Mouse (Mus musculus) heart, adult 2 months (tissue): ENCODE measurements around the gene Rab29. TPM values are rescaled to one million over a fixed set of nuclear protein-coding genes. Genes with fewer than 3 reads are reported as not detected.
"Not testable (repeated sequence)": the region's sequence is repeated elsewhere in the genome, so short reads cannot be mapped to it uniquely, and the experiment has no call there.

ENCODE experiments used
- DNase-seq, 2 experiments: peaks; one replicate each; pipeline ENCODE4 v3.0.0; 2021
- H3K27ac ChIP-seq: fragments of 200-600 bp; 2 replicates; pipeline ENCODE4 v1.8.1; 2022
- H3K27me3 ChIP-seq: fragments of 200-500 bp; 2 replicates; pipeline ENCODE4 v1.6.1; 2012; ENCODE audit warnings: mild to moderate bottlenecking, low read length, inconsistent platforms, mixed read lengths; ENCODE audit not compliant: control insufficient read depth, insufficient read depth
- H3K36me3 ChIP-seq: fragments of 200-500 bp; 2 replicates; pipeline ENCODE4 v1.6.1; 2012; ENCODE audit warnings: low read length, inconsistent platforms; ENCODE audit not compliant: control insufficient read depth, insufficient read depth
- H3K4me1 ChIP-seq: fragments of 200-500 bp; 2 replicates; pipeline ENCODE4 v1.6.1; 2011; ENCODE audit warnings: low read length; ENCODE audit not compliant: control insufficient read depth, insufficient read depth
- H3K4me3 ChIP-seq: fragments of 200-600 bp; 2 replicates; pipeline ENCODE4 v1.8.1; 2022
- H3K79me2 ChIP-seq: fragments of 200-500 bp; replicated peaks from 2 replicates; pipeline ENCODE4 v1.6.1; 2012; ENCODE audit warnings: mild to moderate bottlenecking, inconsistent platforms, low read length, moderate library complexity, mixed read lengths; ENCODE audit not compliant: control insufficient read depth, insufficient read depth
- H3K9ac ChIP-seq: fragments of 200-500 bp; 2 replicates; pipeline ENCODE4 v1.6.1; 2012; ENCODE audit warnings: low read depth, mild to moderate bottlenecking, control low read depth, inconsistent platforms, low read length, mixed read lengths
- CTCF ChIP-seq: fragments of 200-600 bp; IDR thresholded peaks from 2 replicates; pipeline ENCODE4 v1.8.1; 2022; ENCODE audit warnings: antibody characterized with exemption, mild to moderate bottlenecking, moderate library complexity
- EP300 ChIP-seq: fragments of 200-500 bp; IDR thresholded peaks from 2 replicates; pipeline ENCODE4 v1.6.1; 2011; ENCODE audit warnings: low read depth, low read length, control low read depth; ENCODE audit not compliant: insufficient read depth
- POLR2A ChIP-seq: fragments of 200-500 bp; IDR thresholded peaks from 2 replicates; pipeline ENCODE4 v1.6.1; 2011; ENCODE audit warnings: mild to moderate bottlenecking, low read depth, low read length, control low read depth; ENCODE audit not compliant: insufficient read depth
- WGBS: fragments of 180-500 bp; shearing (Covaris S2); methylation state at CpG from one replicate; pipeline ENCODE4 v1.1.7; 2018; 5-methylcytosine and 5-hydroxymethylcytosine counted together
- intact Hi-C: fragments of 180-260 bp; cut with DNase I; formaldehyde crosslinking; loops from one replicate; pipeline ENCODE4 v1.15.1; 2025
- long read RNA-seq: library from polyadenylated mRNA; stranded (forward); transcript quantifications from one replicate; pipeline ENCODE4 v2.0.0, GENCODE M21; 2021
- polyA plus RNA-seq: library from polyadenylated mRNA; depleted of rRNA; stranded (reverse); fragments of >200 nt; gene quantifications from 2 replicates; pipeline ENCODE4 v1.2.3, GENCODE M21; 2012; rRNA removed
- total RNA-seq, 2 experiments: library from RNA; stranded (reverse); gene quantifications; 2 replicates each; pipeline ENCODE4 v1.2.3; 2021

Rab29 gene
- 10 to 100 TPM; 11.2 to 11.8 TPM for total RNA-seq
- polyA plus RNA-seq, result 17.4 and 28.6 TPM in 2 replicates
- long read RNA-seq, transcript Rab29-202 (5 exons, 1,202 nt), result major isoform, 7 of 11 reads
- long read RNA-seq, partial matches to known transcripts, result 0 of 11 reads
- long read RNA-seq, other reads (novel, unspliced or antisense), result 3 of 11 reads

GRCm38 (mm10) chr1:131867093-131867945 is at the start of gene Rab29:
Rab29 (plus strand) TSS chr1:131867224.
- Histone ChIP-seq H3K27me3 (no peaks in the 10 kb centered on the region), H3K36me3 (no peaks in the 10 kb centered on the region), H3K79me2 (no peaks in the 10 kb centered on the region), H3K9ac (peak within 1 kb of the TSS; percentile 86), H3K4me1 (no peaks in the 10 kb centered on the region; the same call in 1 of the 2 replicates), H3K27ac (peak within 1 kb of the TSS; percentile 93), H3K4me3 (peak within 1 kb of the TSS; percentile 82)
- peak; percentile 92 to 93 for DNase-seq
- TF ChIP-seq EP300 (peak; percentile 65; the same call in 1 of the 2 replicates), POLR2A (peak; percentile 73), CTCF (peak; percentile 97)
- intact Hi-C loops, result loop anchor here (1.0 to 5.0 kb wide), 2 partner anchors 40 to 43 kb away; partner anchors contain the start of genes Nucks1 and Slc41a1
- 1% methylated on average over 46 of the region's 46 CpGs for WGBS

GRCm38 (mm10) chr1:131820353-131820752 is 46.7 kb upstream of the Rab29 start:
- H3K36me3 ChIP-seq, intact Hi-C loops: not testable (repeated sequence)
- 69% methylated on average over 9 of the region's 9 CpGs for WGBS

DNA sequence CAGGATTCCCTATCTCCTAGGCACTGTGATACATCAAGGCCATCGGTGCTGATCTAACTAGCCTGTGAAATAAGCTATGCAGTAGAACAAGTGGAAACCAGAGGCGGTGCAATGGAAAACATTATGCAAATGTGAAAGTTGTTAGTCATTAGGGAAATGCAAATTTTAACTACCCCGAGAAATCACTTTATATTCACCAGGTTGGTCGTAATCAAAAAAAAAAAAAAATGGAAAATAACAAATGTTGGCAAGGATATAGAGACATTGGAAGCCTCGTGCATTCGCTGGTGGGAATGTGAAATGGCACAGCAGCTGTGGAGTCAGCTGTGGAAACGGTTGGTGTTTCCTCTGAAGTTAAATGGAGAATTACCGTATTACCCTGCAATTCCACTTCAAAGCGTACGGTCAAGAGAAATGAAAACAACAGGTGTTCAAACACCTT is 46.1 kb upstream of the Rab29 start:
- Histone ChIP-seq H3K27ac (no peak overlapping the region), H3K4me3 (no peak overlapping the region), H3K79me2 (no peaks in the 10 kb centered on the region), H3K27me3 (no peaks in the 10 kb centered on the region), H3K4me1 (no peaks in the 10 kb centered on the region), H3K9ac (no peak overlapping the region), H3K36me3 (no peaks in the 10 kb centered on the region)
- intact Hi-C loops, result no loop called here
- DNase-seq, result no peak
- no peak for TF ChIP-seq POLR2A
- no peak for TF ChIP-seq CTCF
- TF ChIP-seq EP300, result no peak
- 77% methylated on average over 10 of the region's 10 CpGs for WGBS

More at GRCm38 (mm10) chr1:131820353-131820752, 46.7 kb upstream of the Rab29 start:
- not testable (repeated sequence) for H3K27me3 ChIP-seq, H3K9ac ChIP-seq, H3K4me1 ChIP-seq, H3K79me2 ChIP-seq, H3K4me3 ChIP-seq, DNase-seq, H3K27ac ChIP-seq

DNA sequence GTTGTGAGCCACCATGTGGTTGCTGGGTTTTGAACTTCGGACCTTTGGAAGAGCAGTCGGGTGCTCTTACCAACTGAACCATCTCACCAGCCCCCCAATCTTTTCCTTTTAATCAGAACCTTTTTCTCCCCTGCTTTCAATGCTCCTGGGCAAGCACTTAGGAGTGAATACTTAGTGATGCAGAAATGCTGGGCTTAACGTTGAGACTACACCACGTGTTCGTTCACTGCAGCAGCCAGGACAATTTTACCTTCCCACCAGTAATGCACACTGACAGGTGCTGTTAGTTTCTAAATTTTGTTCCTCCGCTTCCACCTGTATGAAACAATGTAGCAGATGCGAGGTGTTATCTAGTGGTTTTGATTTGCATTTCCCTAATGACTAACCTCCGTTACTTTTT is 44.7 kb upstream of the Rab29 start:
- H3K4me3 ChIP-seq, result no peak overlapping the region
- no peaks in the 10 kb centered on the region for H3K79me2 ChIP-seq
- no peaks in the 10 kb centered on the region; the same call in 1 of the 2 replicates for H3K4me1 ChIP-seq
- H3K9ac ChIP-seq, result no peak overlapping the region
- no peak overlapping the region for H3K27ac ChIP-seq
- intact Hi-C loops, result no loop called here
- no peaks in the 10 kb centered on the region for H3K27me3 ChIP-seq
- TF ChIP-seq EP300 (no peak), POLR2A (no peak), CTCF (no peak)
- no peak for DNase-seq
- WGBS, result 82% methylated on average over 8 of the region's 8 CpGs
- no peaks in the 10 kb centered on the region for H3K36me3 ChIP-seq

GRCm38 (mm10) chr1:131822856-131823492 is 44.0 kb upstream of the Rab29 start:
- intact Hi-C loops, result no loop called here
- H3K9ac ChIP-seq, result no peak overlapping the region
- TF ChIP-seq CTCF (no peak), POLR2A (no peak), EP300 (no peak)
- H3K27me3 ChIP-seq, result no peaks in the 10 kb centered on the region
- no peak overlapping the region for H3K4me3 ChIP-seq
- H3K79me2 ChIP-seq, result no peaks in the 10 kb centered on the region
- WGBS, result 91% methylated on average over 1 of the region's 1 CpGs
- no peak for DNase-seq
- no peaks in the 10 kb centered on the region for H3K36me3 ChIP-seq
- no peak overlapping the region for H3K27ac ChIP-seq
- H3K4me1 ChIP-seq, result no peaks in the 10 kb centered on the region; the same call in 1 of the 2 replicates

DNA sequence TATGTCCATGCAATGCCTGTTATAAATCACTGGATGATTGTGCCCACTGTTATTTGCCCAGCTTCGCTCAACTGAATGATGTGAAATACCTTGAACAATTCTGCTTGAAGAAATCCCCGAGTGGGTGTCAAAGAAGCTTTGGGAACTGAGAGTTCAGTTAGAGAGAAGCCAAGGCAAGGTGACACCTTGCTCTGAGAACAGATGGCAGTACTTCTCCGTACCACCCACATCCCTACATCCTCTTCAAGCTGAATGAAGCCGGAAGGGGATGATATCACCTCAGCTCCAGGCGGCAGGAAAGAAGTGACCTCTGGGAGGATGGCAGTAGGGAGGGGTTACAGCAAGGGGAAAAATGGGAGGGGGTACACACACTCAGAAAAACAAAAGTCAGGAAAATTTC is 43.5 kb upstream of the Rab29 start:
- no peaks in the 10 kb centered on the region for H3K36me3 ChIP-seq
- no peak overlapping the region for H3K27ac ChIP-seq

More for the DNA sequence above, 43.5 kb upstream of the Rab29 start:
- Histone ChIP-seq H3K79me2 (no peaks in the 10 kb centered on the region), H3K9ac (no peak overlapping the region), H3K4me1 (no peaks in the 10 kb centered on the region; the same call in 1 of the 2 replicates), H3K4me3 (no peak overlapping the region), H3K27me3 (no peaks in the 10 kb centered on the region)
- TF ChIP-seq CTCF (no peak), EP300 (no peak), POLR2A (no peak)
- 45% methylated on average over 5 of the region's 5 CpGs for WGBS
- no peak for DNase-seq
- intact Hi-C loops, result no loop called here
